Mouse (Mus musculus) forebrain, embryonic 14.5 days (tissue): Measurements from ENCODE around the gene Eef2. TPM values are rescaled to one million over a fixed set of nuclear protein-coding genes. Genes with fewer than 3 reads are reported as not detected.

Source experiments
- ATAC-seq: fragments of 200-750 bp; cut with Nextera tagmentation; 2 replicates; pipeline ENCODE4 v1.8.0; 2017; ENCODE audit warnings: mild to moderate bottlenecking, moderate library complexity
- DNase-seq: peaks from one replicate; pipeline ENCODE4 v3.0.0-alpha.2; 2015; ENCODE audit warnings: low spot score
- H3K27ac ChIP-seq: fragments of 300-500 bp; sonication (generic); 2 replicates; pipeline ENCODE4 v1.5.1; 2014; ENCODE audit warnings: low read depth, mild to moderate bottlenecking, control low read depth, low read length, moderate library complexity
- H3K27me3 ChIP-seq: fragments of 300-500 bp; sonication (generic); replicated peaks from 2 replicates; pipeline ENCODE4 v1.6.1; 2014; ENCODE audit warnings: low read length, control low read depth, mixed read lengths; ENCODE audit not compliant: control insufficient read depth, insufficient read depth
- H3K36me3 ChIP-seq: fragments of 300-500 bp; sonication (generic); 2 replicates; pipeline ENCODE4 v1.6.1; 2014; ENCODE audit warnings: low read length, control low read depth; ENCODE audit not compliant: control insufficient read depth, insufficient read depth
- H3K4me1 ChIP-seq: fragments of 300-500 bp; sonication (generic); 2 replicates; pipeline ENCODE4 v1.6.1; 2014; ENCODE audit warnings: antibody characterized with exemption, low read length, control low read depth; ENCODE audit not compliant: control insufficient read depth, insufficient read depth
- H3K4me2 ChIP-seq: fragments of 300-500 bp; sonication (generic); 2 replicates; pipeline ENCODE4 v1.6.1; 2014; ENCODE audit warnings: mild to moderate bottlenecking, control low read depth, low read length
- H3K4me3 ChIP-seq: fragments of 300-500 bp; sonication (generic); 2 replicates; pipeline ENCODE4 v1.5.1; 2014; ENCODE audit warnings: low read depth, low read length, control low read depth
- H3K9ac ChIP-seq: fragments of 300-500 bp; sonication (generic); 2 replicates; pipeline ENCODE4 v1.6.1; 2014; ENCODE audit warnings: mild to moderate bottlenecking, low read length, control low read depth, moderate library complexity
- H3K9me3 ChIP-seq: fragments of 300-500 bp; sonication (generic); replicated peaks from 2 replicates; pipeline ENCODE4 v1.6.1; 2016; ENCODE audit warnings: low read length, control low read depth, mixed read lengths; ENCODE audit not compliant: control insufficient read depth
- WGBS: fragments of 180-500 bp; shearing (Covaris S2); extraction: QIAGEN DNeasy Blood & Tissue Kit; methylation state at CpG from one replicate; pipeline ENCODE4 v1.1.7; 2014; 5-methylcytosine and 5-hydroxymethylcytosine counted together
- polyA plus RNA-seq: library from polyadenylated mRNA; unstranded; fragments of >200 nt; fragmentation: Nextera tagmentation; extraction: Ambion mirVana; gene quantifications from 2 replicates; pipeline ENCODE4 v1.2.1, GENCODE M21; 2014

Eef2 gene
- polyA plus RNA-seq, 1 experiment from 2014 or later: 520 TPM

DNA sequence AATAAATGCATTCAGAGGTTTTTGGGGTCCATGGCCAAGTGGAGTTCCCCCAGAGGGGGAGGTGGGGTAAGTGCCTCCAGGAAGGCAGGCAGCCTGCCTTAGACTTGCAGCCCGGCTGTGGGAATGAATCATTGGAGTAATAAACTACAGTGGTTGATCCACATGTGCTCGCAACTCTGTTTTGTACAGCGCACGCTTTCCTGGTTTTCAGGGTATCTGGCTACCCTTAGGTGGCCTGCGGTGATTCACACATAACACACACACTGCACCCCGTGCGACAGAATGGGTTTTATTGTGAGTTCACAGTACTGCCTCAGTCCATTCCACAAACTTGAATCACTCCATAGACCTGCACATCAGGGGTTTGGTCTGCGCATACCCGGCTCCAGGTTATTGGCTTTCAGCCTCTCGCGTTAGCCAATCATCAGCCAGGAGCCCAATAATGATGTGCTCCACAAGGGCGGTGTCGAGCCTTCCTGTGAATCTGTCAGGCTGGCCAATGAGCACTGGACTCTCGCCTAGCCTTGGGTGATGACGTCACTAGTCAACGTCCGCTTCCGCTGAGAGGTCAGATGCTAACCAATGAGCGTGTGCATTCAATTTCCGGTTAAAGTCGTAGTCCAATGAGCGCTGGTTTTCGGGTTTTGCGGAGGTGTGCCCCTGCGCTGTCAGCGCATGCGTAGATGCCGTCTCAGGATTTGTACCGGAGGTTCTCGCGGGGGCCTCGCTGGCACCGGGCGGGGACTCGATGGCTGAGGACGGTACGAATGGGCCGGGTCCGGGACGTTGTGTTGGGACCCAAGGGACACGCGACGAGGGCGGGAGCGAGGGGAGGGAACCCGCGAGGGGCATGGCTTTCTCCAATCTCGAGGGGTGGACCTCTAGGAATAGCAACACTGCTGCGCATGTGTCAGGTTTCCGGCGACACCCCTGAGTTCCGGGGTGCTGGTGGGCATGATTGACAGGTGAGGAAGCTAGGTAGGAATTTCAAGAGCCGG lies 6.2 kb downstream of the Eef2 start, which contains the start of gene Dapk3:
TSS of gene Dapk3 (plus strand) at position 670 of the 998 bp plus-strand sequence.
- peaks cover 2% of the 10 kb centered on the region for H3K4me1 ChIP-seq
- H3K9me3 ChIP-seq: no peaks in the 10 kb centered on the region
- H3K27me3 ChIP-seq: no peaks in the 10 kb centered on the region
- peak within 1 kb of the TSS; percentile 78 for H3K9ac ChIP-seq
- peaks cover 77% of the 10 kb centered on the region for H3K36me3 ChIP-seq
- WGBS: 3% methylated on average over 53 of the region's 53 CpGs
- H3K4me3 ChIP-seq: peak within 1 kb of the TSS; percentile 60
- H3K27ac ChIP-seq: peak within 1 kb of the TSS; percentile 86
- DNase-seq (peak; percentile 100), ATAC-seq (peak; percentile 94)
- peak within 1 kb of the TSS; percentile 61 for H3K4me2 ChIP-seq

DNA sequence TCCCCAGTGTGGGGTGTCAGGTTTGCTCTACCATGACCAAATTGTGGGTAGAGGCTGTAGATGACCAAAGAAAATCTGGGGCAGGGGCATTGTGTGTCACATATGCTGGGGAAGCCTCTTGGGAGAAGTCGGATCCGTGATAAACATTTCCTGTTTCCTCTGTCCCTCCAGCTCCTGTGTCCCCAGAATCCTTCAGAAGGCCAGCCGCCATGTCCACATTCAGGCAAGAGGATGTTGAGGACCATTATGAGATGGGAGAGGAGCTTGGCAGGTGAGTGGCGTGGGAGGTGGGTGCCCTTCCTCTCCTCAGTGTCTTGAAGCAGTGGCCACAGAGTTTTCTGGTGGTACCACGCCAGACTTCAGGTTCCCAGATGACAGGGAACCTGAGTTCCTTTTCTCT lies 7.4 kb downstream of the Eef2 start, which contains the start of gene 4930442H23Rik:
TSS of gene 4930442H23Rik (minus strand) at position 45 of the 400 bp plus-strand sequence.
- Histone ChIP-seq H3K4me1 (no peaks in the 10 kb centered on the region), H3K9ac (peak within 1 kb of the TSS; percentile 78), H3K36me3 (peaks cover 65% of the 10 kb centered on the region), H3K4me3 (peak within 1 kb of the TSS; percentile 60), H3K4me2 (peak within 1 kb of the TSS; percentile 61), H3K9me3 (no peaks in the 10 kb centered on the region), H3K27me3 (no peaks in the 10 kb centered on the region), H3K27ac (peak within 1 kb of the TSS; percentile 86)
- WGBS: 87% methylated on average over 5 of the region's 5 CpGs
- ATAC-seq (no peak), DNase-seq (no peak)

DNA sequence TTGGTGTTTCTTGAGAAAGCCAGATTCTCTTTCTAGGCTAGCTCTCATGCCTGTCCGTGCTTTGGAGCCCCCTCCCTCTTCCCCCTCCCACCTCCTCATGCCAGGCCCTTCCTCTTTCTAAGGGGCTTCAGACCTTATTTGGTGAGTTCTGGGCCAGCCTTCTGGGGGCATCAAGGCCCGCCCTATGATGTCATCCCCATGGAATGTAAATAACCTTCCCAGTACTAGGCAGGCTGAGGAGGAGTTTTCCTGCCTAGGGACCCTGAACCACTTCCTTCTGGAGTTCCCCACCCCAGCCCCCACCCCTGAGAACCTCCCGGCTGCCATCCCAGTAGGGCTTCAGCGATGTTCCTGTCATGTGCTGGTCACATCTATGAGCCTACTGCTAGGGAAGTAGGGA lies 8.3 kb downstream of the Eef2 start:
- no peak overlapping the region for H3K4me3 ChIP-seq
- no peak for DNase-seq
- no peak overlapping the region for H3K4me2 ChIP-seq
- H3K9me3 ChIP-seq: no peaks in the 10 kb centered on the region
- no peaks in the 10 kb centered on the region for H3K4me1 ChIP-seq
- H3K9ac ChIP-seq: no peak overlapping the region
- ATAC-seq: no peak
- WGBS: 63% methylated on average over 4 of the region's 4 CpGs
- no peaks in the 10 kb centered on the region for H3K27me3 ChIP-seq
- peaks cover 58% of the 10 kb centered on the region for H3K36me3 ChIP-seq
- no peak overlapping the region for H3K27ac ChIP-seq

DNA sequence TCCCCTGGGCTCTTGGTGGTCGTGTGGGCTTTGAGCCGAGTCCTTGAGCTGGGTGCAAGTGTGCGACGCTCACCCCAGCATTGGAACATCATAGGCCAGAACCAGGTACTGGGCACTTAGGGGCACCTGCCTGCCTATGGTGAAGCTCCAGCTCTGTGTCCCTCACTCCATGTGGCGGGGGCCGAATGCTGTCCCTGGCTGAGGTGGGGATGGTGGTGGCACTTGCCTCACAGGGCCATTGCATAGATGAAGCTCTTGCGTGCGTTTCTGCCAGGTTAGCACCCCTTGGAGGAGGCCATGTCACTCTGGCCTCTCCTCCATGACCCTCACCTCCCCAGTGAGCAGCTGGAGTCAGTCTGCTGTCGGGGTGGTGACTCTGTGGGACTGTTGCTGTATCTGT lies 10.7 kb downstream of the Eef2 start:
- no peaks in the 10 kb centered on the region for H3K9me3 ChIP-seq
- 91% methylated on average over 9 of the region's 9 CpGs for WGBS
- H3K4me3 ChIP-seq: no peak overlapping the region
- ATAC-seq: no peak
- peaks cover 51% of the 10 kb centered on the region for H3K36me3 ChIP-seq
- no peak for DNase-seq
- no peak overlapping the region for H3K9ac ChIP-seq
- H3K27me3 ChIP-seq: no peaks in the 10 kb centered on the region
- H3K27ac ChIP-seq: no peak overlapping the region
- peaks cover 3% of the 10 kb centered on the region for H3K4me1 ChIP-seq
- H3K4me2 ChIP-seq: no peak overlapping the region

DNA sequence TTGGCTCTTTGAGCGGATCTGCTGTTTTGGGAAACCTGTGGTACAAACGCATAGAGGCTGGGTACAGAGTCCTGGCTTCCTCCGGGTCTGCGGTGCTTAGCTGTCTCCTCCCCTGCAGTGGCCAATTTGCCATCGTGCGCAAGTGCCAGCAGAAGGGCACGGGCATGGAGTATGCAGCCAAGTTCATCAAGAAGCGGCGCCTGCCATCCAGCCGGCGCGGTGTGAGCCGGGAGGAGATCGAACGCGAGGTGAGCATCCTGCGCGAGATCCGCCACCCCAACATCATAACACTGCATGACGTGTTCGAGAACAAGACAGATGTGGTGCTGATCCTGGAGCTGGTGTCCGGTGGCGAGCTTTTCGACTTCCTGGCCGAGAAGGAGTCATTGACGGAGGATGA lies 13.4 kb downstream of the Eef2 start:
- Histone ChIP-seq H3K4me3 (no peak overlapping the region), H3K4me1 (peaks cover 9% of the 10 kb centered on the region), H3K27ac (no peak overlapping the region), H3K4me2 (no peak overlapping the region), H3K27me3 (peaks cover 9% of the 10 kb centered on the region), H3K36me3 (peaks cover 40% of the 10 kb centered on the region), H3K9ac (no peak overlapping the region), H3K9me3 (no peaks in the 10 kb centered on the region)
- ATAC-seq: no peak
- no peak for DNase-seq
- WGBS: 86% methylated on average over 26 of the region's 26 CpGs

DNA sequence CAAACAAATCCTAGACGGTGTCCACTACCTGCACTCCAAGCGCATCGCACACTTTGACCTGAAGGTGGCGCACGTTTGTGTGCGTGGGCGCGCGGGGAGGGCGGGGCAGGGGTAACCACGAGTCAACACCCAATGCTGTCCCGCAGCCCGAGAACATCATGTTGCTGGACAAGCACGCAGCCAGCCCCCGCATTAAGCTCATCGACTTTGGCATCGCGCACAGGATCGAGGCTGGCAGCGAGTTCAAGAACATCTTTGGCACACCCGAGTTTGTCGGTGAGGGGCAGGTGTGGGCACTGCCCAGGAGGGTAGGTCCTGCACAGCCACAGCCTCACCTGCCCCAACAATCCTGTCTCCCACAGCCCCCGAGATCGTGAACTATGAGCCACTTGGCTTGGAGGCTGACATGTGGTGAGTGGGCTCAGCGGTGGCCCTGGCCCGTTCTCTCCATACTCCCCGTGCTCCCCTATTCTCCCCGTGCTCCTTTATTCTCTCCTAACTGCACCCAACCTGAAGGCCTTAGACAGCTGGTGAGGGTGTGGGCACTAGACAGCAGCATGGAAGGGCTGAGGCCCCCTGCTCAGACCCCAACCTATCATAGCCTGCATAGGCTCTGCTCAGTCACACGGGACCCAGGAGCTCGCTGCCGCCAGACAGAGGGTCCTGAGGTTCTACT lies 13.9 kb downstream of the Eef2 start:
- peaks cover 9% of the 10 kb centered on the region for H3K4me1 ChIP-seq
- H3K27me3 ChIP-seq: peaks cover 14% of the 10 kb centered on the region
- no peaks in the 10 kb centered on the region for H3K9me3 ChIP-seq
- H3K36me3 ChIP-seq: peaks cover 34% of the 10 kb centered on the region
- H3K4me3 ChIP-seq: no peak overlapping the region
- H3K27ac ChIP-seq: no peak overlapping the region
- H3K9ac ChIP-seq: no peak overlapping the region
- WGBS: 69% methylated on average over 31 of the region's 31 CpGs
- H3K4me2 ChIP-seq: no peak overlapping the region
- DNase-seq (no peak), ATAC-seq (no peak)

DNA sequence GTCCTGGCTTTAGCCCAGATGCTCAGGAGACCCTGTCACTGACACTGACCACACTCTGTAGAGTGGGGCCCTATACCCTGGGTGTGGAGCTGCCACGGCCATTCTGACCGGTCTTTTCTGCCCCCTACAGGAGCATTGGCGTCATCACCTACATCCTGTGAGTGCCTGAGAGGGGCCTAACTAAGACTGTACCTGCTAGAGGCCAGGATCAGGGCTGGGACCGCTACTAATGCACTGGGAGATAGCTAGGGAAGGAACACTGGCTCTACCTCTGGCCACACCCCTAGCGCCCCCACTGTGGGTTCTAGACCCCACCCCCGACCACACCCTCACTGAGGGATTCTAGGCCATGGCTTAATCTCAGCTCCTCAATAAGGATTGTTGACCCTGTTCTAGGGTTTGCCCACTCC lies 14.5 kb downstream of the Eef2 start:
- Histone ChIP-seq H3K9ac (no peak overlapping the region), H3K27me3 (peaks cover 20% of the 10 kb centered on the region)
- WGBS: 74% methylated on average over 6 of the region's 6 CpGs

DNA sequence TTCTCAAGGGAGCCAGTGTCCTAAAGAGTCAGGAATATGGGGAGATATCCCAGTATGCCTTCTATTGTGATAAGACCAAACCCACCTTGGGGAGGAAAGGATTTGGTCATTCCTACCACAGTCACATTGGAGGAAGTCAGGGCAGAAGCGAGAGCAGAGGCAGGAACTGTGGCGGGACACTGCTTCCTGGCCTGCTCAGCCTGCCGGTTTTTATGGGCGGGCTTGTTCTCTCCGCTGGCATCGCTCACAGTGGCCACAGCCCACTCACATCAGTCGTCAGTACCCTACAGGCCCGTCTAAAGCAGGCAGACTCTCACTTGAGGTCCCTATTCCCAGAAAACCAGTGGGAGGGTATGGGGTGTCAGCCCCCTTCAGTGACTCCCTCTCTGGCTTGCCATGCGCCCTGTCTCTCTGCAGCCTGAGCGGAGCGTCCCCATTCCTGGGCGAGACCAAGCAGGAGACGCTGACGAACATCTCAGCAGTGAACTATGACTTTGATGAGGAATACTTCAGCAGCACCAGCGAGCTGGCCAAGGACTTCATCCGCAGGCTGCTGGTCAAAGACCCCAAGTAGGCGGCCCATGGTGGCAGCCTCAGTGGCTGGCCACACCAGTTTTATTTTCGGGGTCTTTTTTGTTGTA lies 15.0 kb downstream of the Eef2 start:
- peaks cover 25% of the 10 kb centered on the region for H3K27me3 ChIP-seq
- no peak for DNase-seq
- ATAC-seq: no peak
- 88% methylated on average over 18 of the region's 18 CpGs for WGBS
- H3K36me3 ChIP-seq: peaks cover 27% of the 10 kb centered on the region
- H3K4me2 ChIP-seq: peak overlapping the region; percentile 95
- no peaks in the 10 kb centered on the region for H3K9me3 ChIP-seq
- H3K4me1 ChIP-seq: peaks cover 9% of the 10 kb centered on the region
- H3K4me3 ChIP-seq: peak overlapping the region; percentile 56; the same call in 1 of the 2 replicates
- H3K9ac ChIP-seq: no peak overlapping the region
- no peak overlapping the region for H3K27ac ChIP-seq

More for the DNA sequence above, 14.5 kb downstream of the Eef2 start:
- no peak overlapping the region for H3K27ac ChIP-seq
- ATAC-seq (no peak), DNase-seq (no peak)
- H3K4me3 ChIP-seq: no peak overlapping the region
- no peak overlapping the region for H3K4me2 ChIP-seq
- no peaks in the 10 kb centered on the region for H3K9me3 ChIP-seq
- H3K4me1 ChIP-seq: peaks cover 9% of the 10 kb centered on the region
- peaks cover 30% of the 10 kb centered on the region for H3K36me3 ChIP-seq
